Mouse (Mus musculus) midbrain, embryonic 14.5 days (tissue): ENCODE data around the gene Myo1d. TPM values are rescaled to one million over a fixed set of nuclear protein-coding genes. Genes with fewer than 3 reads are reported as not detected.

Source experiments
- polyA plus RNA-seq: library from polyadenylated mRNA; unstranded; fragments of >200 nt; fragmentation: Nextera tagmentation; extraction: Ambion mirVana; gene quantifications from 2 replicates; pipeline ENCODE4 v1.2.1, GENCODE M21; 2014

Myo1d gene
- polyA plus RNA-seq, 1 experiment from 2014 or later: 2.6 TPM

Other genes with a start within 250 kb of the Myo1d start
- 22.4 and 28.7 TPM in 2 replicates for gene Tmem98, start 30.1 kb upstream of the Myo1d start, polyA plus RNA-seq
- not detected in 2 replicates for gene Spaca3, start 78.3 kb upstream of the Myo1d start, polyA plus RNA-seq